Mouse (Mus musculus) gastrocnemius, postnatal 25 days (tissue): Measurements from ENCODE around the gene Srrm1. TPM values are rescaled to one million over a fixed set of nuclear protein-coding genes. Genes with fewer than 3 reads are reported as not detected.

Source experiments
- DNase-seq: peaks from one replicate; pipeline ENCODE4 v3.0.0; 2022
- total RNA-seq, 2 experiments: library from RNA; stranded (reverse); gene quantifications; 1 replicate in 1 of 2; 2 replicates in 1 of 2; pipeline ENCODE4 v1.2.3; 2021

Gene Srrm1
- total RNA-seq, 2 experiments from 2014 or later = 52.9 to 58.1 TPM

DNA sequence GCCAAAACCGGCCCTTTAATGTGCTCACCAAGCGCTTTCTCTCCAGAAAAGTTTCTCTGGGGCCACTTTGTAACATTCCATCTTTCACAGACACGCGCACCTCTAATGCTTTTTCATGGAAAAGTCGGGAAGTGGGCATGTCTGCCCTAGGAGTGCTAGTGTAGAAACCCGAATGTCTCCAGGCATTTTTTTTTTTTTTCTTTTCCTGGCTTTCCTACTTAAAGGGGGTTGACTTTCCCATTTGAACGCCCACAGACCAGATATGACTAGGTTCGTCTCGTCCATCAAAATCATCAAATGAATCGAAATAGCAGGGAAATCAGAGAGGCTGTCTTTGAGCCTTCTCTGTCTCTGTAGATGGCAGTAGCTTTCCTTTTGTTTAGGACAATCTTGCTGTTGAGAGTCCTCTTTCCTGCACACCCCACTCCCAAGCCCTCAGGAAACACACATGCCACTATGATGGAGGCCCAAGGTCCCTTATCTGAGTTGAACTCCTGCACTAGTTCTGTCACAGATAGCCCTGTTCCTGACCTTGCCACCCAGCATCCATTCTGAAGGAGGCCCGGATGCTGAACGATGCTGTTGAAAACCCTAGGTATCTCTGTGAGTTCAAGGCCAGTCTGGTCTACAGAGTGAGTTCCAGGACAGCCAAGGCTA, 801 bp upstream of the Srrm1 start:
- DNase-seq = no peak

DNA sequence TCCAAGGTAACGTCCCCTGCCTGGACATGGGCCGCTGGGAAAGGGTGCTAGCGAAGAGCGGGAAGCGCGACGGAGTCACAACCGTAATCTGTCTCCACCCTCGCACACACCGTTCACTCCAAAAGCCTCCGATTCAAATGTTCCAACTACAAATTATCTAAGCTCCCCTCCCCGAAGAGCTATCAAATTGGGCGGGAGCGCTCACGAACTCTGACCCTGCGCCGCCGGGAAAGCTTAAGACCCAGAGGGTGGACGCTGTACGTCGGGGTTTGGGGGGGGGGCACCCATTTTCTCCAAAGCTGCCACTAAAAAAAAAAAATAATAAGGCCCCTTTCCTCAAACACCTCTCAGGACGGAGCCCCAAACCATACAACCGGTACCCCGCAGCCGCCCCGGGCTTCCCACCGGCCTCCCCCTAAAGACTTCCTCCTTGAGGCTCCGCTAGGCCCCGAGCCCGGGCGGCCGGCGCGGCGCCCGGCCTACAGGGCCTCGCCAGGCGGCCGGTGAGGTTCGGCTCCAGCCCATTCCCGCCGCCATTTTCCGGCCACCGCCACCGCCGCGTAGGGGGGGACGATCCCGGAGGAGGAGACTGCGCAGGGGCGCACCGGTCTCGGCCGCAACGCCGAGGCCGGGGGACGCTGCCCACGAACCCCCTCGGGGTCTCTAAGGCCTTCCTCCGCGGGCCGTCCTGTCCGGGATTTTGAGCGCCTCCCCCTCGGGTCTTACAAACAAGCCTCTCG, 625 bp downstream of the Srrm1 start:
- no peak for DNase-seq

DNA sequence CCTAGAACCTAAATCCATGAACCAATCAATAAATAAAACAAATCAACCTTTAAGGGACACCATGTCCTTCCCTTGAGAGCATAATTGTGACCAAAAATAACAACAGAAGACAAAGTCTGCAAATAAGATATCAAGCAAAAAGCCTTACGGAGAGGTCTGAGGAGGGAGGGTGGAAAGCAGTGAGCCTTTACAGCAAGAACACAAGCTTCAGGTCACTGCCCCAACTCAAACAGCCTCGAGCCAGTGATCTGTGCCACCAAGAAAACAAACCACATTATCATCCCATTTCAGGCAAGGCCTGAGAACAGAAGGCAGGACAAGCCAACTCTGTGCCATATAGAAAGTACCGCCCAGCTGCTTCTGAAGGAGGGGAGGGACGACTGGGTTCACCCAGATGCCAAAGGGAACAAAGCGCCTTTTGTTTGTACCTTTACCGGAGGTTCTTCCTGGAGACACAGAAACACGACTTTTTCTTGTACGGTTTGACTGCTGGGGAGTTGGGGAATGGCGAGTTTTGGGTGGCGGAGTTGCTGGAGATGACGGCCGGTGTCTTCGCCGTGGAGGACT, 15.7 kb downstream of the Srrm1 start:
- no peak for DNase-seq

DNA sequence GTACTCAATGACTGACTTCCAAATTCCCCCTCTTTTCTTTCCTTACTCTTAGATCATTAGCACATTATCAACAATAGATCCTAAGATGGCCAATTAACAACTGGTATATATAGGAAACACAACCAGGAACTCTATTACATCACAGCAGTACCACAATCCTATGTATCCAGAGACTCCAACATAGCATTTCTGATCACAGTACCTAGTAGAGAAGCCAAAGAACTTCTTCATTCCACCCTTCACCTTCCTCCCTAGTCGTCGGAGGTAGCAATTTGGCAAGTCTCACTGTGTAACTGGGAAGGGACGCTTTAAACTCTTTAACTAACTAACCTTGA, 17.1 kb downstream of the Srrm1 start:
- no peak for DNase-seq

DNA sequence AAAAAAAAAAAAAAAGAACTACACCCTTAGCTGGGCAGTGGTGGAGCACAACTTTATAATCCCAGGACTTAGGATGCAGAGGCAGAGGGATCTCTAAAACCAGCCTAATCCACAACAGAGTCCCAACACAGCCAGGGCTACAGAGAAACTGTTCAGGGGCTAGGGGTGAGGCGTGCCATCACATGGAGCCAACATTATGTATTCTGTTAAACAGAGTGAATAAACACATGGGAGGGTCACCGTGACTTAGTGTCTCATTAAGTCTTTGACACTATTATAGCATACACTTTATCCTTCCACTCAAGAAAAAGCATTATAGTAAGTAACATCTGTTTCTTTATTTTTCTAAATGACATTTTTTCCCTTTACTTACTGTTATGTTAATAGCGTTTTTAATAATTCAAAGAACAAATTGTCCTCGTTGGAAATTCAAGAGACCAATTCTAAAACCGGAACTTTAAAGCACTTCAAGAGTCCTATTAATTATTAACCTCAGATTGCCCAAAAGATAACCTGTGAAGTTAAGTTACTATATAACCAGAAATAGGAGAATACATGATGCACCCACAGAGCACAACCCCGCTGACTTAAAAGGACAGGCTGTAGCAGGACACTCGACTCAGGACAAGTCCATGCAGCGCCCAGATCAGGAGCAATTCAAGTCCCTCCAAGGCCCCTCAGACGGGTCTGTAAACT, 17.6 kb downstream of the Srrm1 start:
- DNase-seq = no peak

DNA sequence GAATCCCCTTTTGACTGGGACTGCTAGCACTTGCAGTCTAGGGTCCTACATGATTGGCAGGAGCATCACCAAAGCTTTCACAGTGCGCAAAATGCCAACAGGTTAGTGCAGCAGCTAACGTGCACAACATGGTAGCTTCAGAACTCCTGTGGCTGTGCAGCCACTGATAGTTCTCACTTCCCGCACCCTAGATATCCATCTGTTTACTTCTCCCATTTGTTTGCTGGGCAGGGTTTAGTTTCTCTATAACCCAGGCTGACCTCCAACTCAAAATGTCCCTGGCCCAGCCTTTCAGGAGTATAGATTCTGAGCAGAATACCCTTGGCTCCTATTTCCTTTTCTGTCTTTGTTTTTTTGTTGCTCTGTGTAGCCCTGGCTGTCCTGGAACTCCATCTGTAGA, 26.7 kb downstream of the Srrm1 start:
- no peak for DNase-seq

DNA sequence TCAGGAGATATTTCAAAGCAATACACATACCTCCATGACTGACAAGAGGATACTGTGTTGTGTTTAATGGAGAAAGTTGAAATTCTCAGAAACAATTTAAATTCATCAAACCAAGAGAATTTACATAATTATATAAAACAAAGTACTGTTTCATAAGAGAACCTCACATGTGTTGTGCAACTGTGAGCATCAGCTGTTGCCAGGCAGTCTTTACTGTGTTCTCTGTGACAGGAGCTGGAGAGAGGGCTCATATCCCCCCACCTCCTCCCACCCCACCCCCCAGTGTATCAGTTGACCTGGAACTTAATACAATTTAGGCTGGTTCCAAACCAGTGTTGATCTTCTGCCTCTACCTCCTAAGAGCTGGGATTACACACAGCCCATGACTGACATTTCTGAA, 27.1 kb downstream of the Srrm1 start:
- DNase-seq = no peak

DNA sequence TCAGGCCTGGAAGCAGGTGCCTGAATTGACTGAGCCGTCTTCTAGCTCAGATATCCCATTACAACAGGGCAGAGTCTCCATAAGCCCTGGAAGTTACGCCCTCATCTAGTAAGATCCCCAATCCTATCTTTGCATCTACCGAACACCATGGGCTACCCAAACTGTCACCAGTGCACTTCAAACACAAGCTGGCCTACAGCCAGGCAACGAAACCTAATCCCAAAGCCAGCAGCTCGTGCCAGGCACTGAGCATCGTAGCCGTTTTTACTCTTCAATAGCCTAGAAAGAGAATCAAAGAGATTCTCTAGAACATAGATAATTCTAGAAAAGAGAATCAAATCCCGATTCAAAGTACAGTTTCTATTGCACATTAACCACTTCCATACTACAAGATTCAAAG, 30.1 kb downstream of the Srrm1 start:
- no peak for DNase-seq

DNA sequence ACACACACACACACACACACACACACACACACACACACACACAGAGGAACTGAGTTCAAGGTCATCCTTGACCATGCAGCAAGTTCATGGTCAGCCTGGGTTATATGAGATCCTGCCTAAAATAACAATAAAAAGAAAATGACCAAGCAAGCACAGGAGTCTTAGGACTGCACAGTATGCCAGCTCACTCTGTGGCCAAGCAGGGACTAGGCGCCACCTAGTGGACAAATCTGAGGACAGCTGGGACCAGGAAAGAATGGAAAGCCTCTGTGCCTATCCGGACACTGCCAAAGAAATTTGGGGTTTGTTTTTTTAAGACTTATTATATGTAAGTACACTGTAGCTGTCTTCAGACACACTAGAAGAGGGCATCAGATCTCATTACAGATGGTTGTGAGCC, 35.2 kb downstream of the Srrm1 start:
- peak; percentile 39 for DNase-seq

DNA sequence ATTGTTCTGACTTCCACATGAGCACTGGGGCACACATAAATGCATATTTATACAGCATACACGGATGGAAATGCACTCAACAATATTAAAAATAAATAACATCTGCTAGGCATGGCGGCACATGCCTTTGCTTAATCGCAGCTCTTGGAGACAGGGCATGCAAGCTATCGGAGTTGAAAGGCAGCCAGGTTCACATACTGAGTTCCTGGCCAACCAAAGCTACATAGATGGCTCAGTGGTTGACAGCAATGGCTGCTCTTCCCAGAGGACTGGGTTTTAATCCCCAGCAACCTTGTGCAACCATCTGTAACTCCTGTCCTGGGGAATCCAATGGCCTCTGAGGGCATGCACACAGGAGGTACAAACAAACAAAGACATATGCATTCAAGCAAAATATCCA, 35.6 kb downstream of the Srrm1 start:
- no peak for DNase-seq

DNA sequence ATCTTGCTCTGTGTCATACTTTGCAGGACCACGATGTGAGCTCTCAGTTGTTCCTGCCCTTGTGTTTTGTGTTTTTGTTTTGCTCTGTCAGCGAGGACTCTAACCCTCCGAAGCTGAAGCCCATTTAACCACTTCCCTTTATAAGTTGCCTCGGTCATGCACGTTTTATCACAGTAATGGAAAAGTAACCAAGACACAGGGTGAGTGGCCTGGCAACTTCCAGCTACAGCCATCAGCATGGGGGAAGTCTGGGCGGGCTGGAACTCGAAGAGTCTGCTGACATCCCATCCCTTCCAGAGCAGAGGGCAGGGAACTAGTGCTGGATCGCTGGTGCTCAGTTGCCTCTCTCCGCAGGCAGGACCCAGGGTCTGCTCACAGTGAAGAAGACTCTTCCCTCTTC, 37.8 kb downstream of the Srrm1 start:
- no peak for DNase-seq

DNA sequence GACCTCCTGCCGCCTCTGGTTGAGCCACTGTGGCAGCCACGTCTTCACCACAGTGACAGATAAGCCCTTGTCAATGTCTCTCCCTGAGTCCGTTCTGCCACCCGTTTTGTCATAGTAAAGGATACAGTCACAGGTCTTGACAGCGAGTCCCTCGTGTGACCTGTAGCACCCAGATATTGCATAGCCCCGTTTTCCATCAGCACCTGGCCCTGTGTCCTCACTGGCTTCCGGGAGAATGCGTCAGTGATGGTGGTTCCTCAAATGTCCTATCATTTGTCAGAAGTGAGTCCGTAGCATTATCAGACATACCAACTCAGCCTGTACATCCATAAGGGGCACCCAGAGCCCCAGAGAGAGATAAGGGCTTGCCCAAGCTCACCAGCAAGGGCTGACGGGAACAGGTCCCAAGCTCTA, 38.7 kb downstream of the Srrm1 start:
- DNase-seq = no peak

DNA sequence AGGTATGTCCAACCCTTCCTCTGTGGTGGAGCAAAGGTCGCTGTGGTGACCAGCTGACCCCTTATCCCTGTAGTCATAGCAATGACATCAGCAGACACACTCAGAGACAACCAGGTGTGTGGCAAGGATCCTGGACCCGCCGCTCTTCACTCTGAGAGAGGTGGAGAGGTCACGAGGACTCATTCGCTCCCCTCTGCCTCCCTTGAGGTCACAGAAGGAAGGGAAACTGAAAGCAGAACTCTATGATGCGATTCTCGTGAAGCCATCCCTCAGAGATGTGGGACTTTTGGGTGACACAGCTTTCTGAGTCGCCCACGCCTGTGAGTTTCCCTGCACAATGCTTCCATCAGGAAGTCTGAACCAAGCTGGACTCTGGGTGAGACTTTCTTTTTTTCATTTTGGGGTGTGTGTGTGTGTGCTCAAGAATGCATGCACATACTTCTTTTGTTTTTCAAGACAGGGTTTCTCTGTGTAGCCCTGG, 39.3 kb downstream of the Srrm1 start:
- DNase-seq = no peak

DNA sequence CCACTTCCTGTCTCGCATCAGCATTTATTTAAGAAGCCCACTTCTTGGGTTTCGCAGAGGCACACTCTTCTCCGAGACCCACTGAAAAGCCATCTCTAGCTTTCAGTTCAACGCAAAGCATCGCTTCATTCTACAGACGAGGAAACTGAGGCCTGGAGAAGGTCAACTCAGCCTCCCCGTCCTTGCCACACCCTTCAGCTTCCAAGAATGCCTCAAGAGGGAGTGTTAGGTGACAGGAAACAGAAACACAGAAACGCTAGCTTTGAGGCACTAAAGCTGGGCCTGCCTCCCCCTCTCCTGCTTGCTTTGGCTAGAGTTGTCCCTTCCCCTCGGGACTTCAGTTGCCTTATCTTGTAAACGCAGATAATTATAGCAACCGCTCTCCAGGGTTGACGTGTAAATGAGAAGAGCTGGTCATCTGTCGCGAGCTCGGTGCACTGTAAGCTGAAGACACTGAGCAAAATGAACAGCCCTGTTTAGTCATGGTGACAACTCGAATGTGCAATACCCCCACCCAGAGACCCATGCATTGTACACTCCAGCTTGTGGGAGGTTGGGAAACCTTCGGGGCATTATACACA, 39.9 kb downstream of the Srrm1 start:
- no peak for DNase-seq

DNA sequence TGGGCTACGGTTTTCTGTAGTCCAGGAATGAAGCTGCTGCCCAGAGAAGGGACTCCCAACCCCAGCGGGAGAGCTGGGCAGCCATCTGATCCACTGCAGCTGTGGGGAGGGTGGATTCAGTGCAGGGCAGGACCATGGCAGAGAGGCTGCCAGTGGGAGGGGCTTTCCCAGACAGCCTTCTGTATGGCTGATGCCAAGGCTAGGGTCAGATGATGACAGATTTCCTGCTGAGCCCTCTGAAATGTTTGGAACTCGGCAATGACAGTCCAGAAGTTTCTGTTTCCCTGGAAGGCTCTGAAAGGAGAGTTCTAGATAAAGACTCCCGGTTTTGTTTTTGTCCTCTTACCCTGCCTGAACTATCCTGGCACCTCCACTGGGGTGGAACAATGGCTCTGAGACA, 40.4 kb downstream of the Srrm1 start:
- peak; percentile 79 for DNase-seq

DNA sequence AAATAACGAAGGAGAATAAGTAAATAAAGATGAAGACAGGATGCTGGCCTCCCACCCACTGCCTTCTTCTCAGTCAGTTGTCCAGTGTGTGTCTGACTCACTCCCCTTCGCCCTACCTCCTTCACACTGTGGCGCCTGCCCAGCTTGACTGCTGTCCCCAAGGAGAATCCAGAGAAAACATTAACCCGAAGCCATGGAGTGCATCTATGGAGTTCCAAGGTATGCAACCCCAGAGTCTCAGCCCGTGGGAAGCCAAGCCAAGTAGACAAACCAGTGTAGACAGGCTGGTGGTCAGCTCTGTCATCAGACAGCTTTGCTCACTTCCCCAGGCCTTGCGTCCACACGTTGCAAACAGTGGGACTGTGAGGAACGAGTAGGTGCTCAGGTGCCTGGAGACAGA, 42.8 kb downstream of the Srrm1 start:
- DNase-seq = no peak

DNA sequence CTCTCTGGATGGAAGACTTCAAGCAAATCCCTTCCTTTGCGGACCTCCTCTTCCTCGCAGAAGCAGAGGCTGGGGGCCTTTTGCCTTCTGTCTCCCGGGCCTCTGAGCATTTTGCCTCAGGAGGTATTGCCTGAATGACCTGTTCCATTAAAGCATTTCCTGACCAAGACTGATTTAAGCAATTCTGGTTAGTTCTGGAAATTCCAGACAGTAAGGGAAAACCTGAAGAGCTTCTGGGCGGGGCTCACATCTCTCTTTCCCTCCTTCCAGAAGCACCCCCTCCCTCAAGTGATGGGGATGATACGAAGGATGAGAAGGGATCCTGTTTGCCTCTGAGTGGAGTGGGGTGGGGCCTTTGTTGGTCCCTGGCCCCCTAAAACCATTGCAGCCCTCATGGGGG, 43.4 kb downstream of the Srrm1 start:
- no peak for DNase-seq

DNA sequence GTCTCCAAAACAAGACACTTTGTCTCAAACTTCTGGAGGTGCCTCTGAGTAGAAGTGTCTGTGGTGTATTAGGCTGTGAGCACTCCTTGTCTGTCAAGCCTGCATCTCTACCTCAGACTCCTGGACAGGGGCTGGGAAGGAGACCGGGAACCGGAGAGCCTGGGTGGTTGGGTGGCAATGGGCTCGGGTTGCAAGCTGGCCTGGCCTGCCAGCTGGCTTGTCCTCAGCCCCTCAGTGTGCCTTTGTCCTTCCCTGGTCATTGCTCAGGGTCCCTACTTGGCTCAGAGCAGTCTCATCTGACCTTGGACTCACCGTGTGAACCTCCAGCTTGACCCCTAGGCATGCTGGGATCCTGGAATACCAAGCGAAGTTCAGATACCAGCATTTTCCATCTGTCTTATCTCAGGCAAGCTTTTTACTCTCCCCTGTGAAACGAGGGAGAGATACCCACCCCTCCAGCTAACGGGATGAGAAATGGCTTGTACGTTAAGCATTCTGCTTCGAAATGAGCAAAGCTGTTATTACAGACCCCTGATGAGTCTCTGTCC, 43.9 kb downstream of the Srrm1 start:
- DNase-seq = no peak

DNA sequence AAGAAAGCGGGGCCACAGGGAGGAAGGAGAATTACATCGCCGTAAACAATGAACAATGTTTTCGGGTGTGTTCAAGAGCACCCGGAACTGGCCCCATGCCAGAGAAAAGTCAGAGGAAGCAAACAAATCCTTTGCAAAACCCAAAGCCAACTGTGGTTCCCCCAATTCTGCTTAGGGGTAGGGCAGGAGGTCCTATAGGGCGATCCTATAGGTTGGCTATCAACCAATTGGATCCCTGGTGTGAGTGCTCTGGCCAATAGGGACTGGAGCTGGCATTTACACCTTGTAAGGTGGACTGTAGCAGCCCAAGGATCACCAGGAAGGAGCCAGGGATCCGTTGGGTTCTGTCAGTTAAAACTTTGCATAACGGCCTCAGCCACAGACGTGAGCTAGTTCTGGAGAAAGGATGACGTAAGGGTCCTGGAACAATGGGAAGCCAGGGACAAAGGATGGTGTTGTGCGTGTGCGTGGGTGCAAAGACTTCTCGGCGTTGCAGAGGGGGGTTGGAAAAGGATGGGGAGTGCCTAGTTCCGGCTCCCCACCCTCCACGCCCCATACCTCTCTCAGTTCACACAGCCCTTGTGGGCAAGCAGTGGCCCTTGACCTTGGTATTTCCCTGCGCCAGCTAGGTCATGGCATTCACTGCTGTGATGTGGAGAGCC, 46.0 kb downstream of the Srrm1 start:
- DNase-seq = no peak

DNA sequence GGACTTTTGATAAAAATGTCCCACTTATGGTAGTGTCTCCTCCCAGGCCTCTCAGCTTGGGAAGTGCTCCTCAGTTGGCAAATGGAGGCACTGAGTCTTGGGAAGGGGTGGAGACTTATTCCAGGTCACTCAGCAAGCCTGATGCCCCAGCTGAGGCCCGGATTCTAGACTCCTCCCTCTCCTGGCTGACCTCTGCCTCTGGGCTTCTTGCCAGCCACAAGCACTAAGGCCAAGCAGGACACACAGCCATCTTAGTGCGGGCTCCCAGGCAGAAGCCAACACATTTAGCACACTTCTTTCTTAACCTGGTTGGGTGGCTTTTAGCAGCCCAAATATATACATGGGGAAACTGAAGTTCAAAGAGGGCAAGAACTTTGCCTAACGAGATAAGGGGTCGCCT, 46.6 kb downstream of the Srrm1 start:
- peak; percentile 74 for DNase-seq

DNA sequence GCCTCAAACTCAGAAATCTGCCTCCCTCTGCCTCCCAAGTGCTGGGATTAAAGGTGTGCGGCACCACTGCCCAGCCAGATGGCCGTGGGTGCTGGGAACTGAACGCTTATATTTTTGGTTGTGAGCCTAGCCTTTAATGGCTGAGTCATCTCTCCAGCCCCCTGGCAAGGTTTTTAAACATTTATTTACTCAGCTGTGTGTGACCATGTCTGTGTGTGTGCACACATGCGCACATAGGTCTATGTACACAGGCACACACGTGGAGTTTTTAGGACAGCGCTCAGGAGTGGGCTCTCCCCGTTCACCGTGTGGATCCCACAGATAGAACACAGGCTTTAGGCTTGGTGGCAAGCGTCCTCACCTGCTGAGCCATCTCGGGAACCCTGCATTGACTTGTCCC, 50.9 kb downstream of the Srrm1 start:
- DNase-seq = no peak

DNA sequence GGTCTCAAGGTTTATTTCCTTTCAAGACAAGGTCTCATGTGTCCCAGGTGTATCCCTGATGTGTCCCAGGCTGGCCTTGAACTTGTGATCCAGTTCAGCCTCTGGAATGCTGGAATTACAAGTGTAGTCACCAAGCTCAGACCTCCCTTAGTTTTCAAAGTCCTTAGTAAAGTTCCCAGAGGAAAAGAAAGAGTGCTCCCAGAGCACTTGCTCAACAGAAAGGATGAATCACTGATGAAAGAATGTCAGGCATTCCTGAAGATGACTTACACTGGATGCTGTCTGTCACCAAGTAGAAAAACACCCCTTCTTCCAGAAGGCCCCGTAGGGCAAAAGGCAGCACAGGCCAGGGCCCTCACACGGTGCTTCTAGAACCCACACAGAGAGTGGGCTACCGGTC, 52.0 kb downstream of the Srrm1 start:
- DNase-seq = no peak
